Mouse (Mus musculus): Measurements from ENCODE around the gene Omt2a. TPM values are rescaled to one million over a fixed set of nuclear protein-coding genes. Genes with fewer than 3 reads are reported as not detected.
"Not testable (repeated sequence)": the region's sequence is repeated elsewhere in the genome, so short reads cannot be mapped to it uniquely, and the experiment has no call there.

Gene Omt2a
- total RNA-seq, 2 experiments from 2014 or later: not detected

GRCm38 (mm10) chr9:78298232-78298631, 16.4 kb downstream of the Omt2a start:
- DNase-seq (ENCODE audit: low spot score in 2 of 2): no peak

DNA sequence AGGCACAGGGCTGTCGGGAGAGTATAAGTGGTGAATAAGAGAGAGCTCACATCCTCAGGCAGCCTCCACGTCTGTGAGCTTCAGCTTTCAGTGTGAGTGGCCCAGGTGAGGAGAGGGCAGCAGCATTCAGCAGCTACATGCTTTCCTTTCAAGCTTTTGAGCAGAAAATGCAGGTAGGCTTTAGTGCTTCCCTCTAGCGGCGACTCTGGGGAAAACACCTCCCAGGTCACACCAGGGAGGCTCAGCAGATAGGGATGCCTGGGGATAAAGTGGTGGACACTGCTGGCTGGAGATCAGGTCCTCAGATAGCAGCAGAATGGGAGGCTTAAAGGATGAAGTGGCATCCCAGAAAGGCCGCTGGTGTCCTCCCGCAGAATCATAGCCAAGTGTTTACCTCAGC, 18.5 kb downstream of the Omt2a start:
- DNase-seq (ENCODE audit: low spot score in 2 of 2): not testable (repeated sequence)

DNA sequence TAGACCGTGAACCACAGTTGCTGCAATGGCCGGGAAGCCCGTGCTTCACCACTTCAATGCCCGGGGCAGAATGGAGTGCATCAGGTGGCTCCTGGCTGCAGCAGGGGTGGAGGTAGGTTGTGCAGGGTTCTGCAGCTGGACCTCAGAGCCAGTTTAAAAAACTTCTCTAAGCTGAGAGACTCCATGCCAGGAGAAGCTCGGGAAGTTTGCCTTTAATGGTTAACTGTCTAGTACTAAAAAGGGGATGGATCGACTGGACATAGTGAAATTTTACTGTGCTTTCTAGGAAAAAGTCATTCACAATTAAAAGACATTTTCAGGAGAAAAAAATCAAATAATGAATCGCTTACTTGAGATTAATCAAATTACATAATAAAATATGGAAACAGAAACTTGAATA, 19.8 kb downstream of the Omt2a start:
- DNase-seq (ENCODE audit: low spot score in 2 of 2): not testable (repeated sequence)

DNA sequence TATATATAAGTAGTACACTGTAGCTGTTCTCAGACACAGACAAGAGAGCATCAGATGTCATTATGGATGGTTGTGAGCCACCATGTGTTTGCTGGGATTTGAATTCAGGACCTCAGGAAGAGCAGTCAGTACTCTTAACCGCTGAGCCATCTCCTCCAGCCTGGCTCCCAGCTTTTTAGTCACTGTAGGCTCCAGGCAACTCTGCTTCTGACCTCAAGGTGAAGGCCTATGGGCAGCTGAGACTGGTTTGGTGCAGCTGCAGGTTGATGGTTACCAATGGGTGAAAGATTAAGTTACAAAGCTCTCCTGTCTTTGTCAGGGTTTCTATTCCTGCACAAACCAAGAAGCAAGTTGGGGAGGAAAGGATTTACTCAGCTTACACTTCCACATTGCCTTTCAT, 20.9 kb downstream of the Omt2a start:
- DNase-seq (ENCODE audit: low spot score in 2 of 2): not testable (repeated sequence)

DNA sequence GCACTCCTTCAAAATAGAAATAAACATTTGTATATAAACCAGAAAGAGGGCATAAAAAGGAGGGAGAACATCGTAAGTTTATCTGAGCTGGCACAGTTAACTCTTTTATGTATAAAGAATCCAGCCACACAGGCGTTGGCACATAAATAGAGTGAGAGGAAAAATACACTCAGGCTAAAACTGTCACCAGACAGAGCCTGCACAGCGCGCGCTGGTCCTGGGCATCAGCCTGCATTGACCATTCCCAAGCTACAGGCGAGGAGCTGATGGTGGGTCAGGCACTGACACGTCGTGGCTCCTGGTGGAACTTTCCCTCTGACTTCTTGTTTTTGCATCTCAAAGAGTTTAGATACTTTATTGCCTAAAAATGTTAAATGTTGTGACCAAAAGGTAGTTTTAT, 22.1 kb downstream of the Omt2a start:
- not testable (repeated sequence) for DNase-seq (ENCODE audit: low spot score in 2 of 2)

- not testable (repeated sequence) for DNase-seq (ENCODE audit: low spot score in 2 of 2)
These were observed 24.9 kb downstream of the Omt2a start, which contains the start of gene Gm10639 for GRCm38 (mm10) chr9:78289723-78290122. Gm10639 (plus strand) TSS chr9:78289923.

- not testable (repeated sequence) for DNase-seq (ENCODE audit: low spot score in 2 of 2)
These were observed 25.5 kb downstream of the Omt2a start for GRCm38 (mm10) chr9:78289063-78289462.

- DNase-seq (ENCODE audit: low spot score in 2 of 2): not testable (repeated sequence)
These were observed 32.4 kb downstream of the Omt2a start for GRCm38 (mm10) chr9:78282002-78282711.

- not testable (repeated sequence) for DNase-seq (ENCODE audit: low spot score in 2 of 2)
These were observed 43.7 kb downstream of the Omt2a start for GRCm38 (mm10) chr9:78270945-78271344.

Other genes with a start within 250 kb of the Omt2a start
- gene Fbxo9, start 205.7 kb downstream of the Omt2a start, total RNA-seq (2021): 100 to 1,000 TPM; 102 to 112 TPM
- 10 to 100 TPM; 34.3 to 34.9 TPM for gene Ick, start 205.6 kb downstream of the Omt2a start, total RNA-seq (2021)
- gene Gsta4, start 132.0 kb downstream of the Omt2a start, total RNA-seq (2021): 10 to 100 TPM; 41.1 to 51.5 TPM
- gene Gsta1, start 84.1 kb downstream of the Omt2a start, total RNA-seq (2021): not detected
- not detected for gene Gm3776, start 57.7 kb downstream of the Omt2a start, total RNA-seq (2021)
- under 1 TPM in 1 of 2 experiments, not detected in 1; 0.93 TPM for gene Gm10639, start 24.9 kb downstream of the Omt2a start, total RNA-seq (2021)
- not detected for gene Omt2b, start 12.8 kb upstream of the Omt2a start, total RNA-seq (2021)
- not detected for gene Gsta2, start 41.0 kb upstream of the Omt2a start, total RNA-seq (2021)
- not detected for gene Dppa5a, start 53.4 kb upstream of the Omt2a start, total RNA-seq (2021)
- under 1 TPM; 0.21 to 0.29 TPM for gene Ooep, start 63.9 kb upstream of the Omt2a start, total RNA-seq (2021)
- under 1 TPM in 1 of 2 experiments, not detected in 1; 0.14 TPM for gene Ddx43, start 81.0 kb upstream of the Omt2a start, total RNA-seq (2021)
- gene Cgas, start 128.4 kb upstream of the Omt2a start, total RNA-seq (2021): 1 to 10 TPM in 1 of 2 experiments, under 1 TPM in 1; 0.81 to 1.1 TPM
- 10 to 100 TPM; 22.8 to 23.9 TPM for gene Mto1, start 133.4 kb upstream of the Omt2a start, total RNA-seq (2021)
- gene Gm17324, start 134.0 kb upstream of the Omt2a start, total RNA-seq (2021): 1 to 10 TPM; 1.0 to 1.2 TPM
- gene Eef1a1, start 174.4 kb upstream of the Omt2a start, total RNA-seq (2021): 1,000 to 10,000 TPM; 3,391 to 3,794 TPM